ENCODE assay signal across 28 mouse cellular contexts in the genomic region with DNA sequence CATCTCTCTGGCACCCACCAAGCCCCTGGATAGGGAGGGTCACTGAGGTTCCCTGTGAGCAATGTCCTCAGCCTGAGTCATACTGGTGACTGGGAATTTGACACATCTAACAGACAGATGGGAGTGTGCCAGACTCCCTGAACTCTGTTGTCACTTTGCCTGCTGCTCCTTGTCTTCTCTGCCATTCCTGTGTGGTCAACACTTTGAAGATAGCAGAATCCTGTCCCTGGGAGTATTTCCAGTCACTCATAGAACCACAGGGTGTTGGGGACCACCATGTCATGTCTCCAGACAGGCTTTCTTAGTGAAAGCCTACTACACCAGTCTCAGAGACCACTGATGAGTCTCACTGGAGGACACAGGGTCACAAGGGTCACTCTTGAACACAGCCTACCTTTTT. TPM values are rescaled to one million over a fixed set of nuclear protein-coding genes. Genes with fewer than 3 reads are reported as not detected.
A peak's percentile ranks its signal among the peaks of the same experiment; 100 is the strongest.
DNase-seq lines count a peak whose midpoint lies in the region; ATAC-seq and TF ChIP-seq lines count a peak whose summit lies in the region.
"Had no signal": no experiment of that assay in that cellular context is flagged by ENCODE, and none has a peak within 500 bp of the region (broad histone marks: within the 10 kb centered on the region; RNA-seq: fewer than 3 reads in every experiment).

No protein-coding gene starts in this region.

- H3K4me3 ChIP-seq in heart, embryonic 10.5 days = no peak overlapping the region
- H3K4me3 ChIP-seq in liver, adult 2 months (ENCODE audit: insufficient read depth, low read depth, low read length) = no peak overlapping the region
- H3K4me3 ChIP-seq in intestine, embryonic 15.5 days (replicated peaks) = no peak overlapping the region

- no peaks in the 10 kb centered on the region for H3K36me3 ChIP-seq in heart, embryonic 10.5 days
- H3K36me3 ChIP-seq in liver, adult 2 months (ENCODE audit: control insufficient read depth, insufficient read depth, low read length) = peaks cover 18% of the 10 kb centered on the region
- no peaks in the 10 kb centered on the region for H3K36me3 ChIP-seq in intestine, embryonic 15.5 days
- H3K36me3 ChIP-seq: G1E had no signal

- intact Hi-C loops in heart, postnatal 25 days (cut with DNase I) = no loop called here

- no peaks in the 10 kb centered on the region for H3K9me3 ChIP-seq in heart, embryonic 10.5 days
- no peaks in the 10 kb centered on the region for H3K9me3 ChIP-seq in intestine, embryonic 15.5 days
- H3K9me3 ChIP-seq: G1E had no signal

- H3K4me1 ChIP-seq in heart, embryonic 10.5 days = no peaks in the 10 kb centered on the region
- H3K4me1 ChIP-seq in liver, adult 2 months (ENCODE audit: control insufficient read depth, insufficient read depth, low read length) = peaks cover 24% of the 10 kb centered on the region; the same call in 1 of the 2 replicates
- no peaks in the 10 kb centered on the region for H3K4me1 ChIP-seq in intestine, embryonic 15.5 days (replicated peaks)

- no peaks in the 10 kb centered on the region for H3K27me3 ChIP-seq in heart, embryonic 10.5 days (ENCODE audit: insufficient read depth, poor library complexity, severe bottlenecking)
- no peaks in the 10 kb centered on the region for H3K27me3 ChIP-seq in liver, adult 2 months (ENCODE audit: control insufficient read depth, insufficient read depth, low read length)
- no peaks in the 10 kb centered on the region for H3K27me3 ChIP-seq in intestine, embryonic 15.5 days (replicated peaks)

- peak; percentile 70 for DNase-seq in heart, adult 11 months
- DNase-seq in heart, postnatal 25 days (ENCODE audit: low spot score) = no peak
- DNase-seq in heart, embryonic 10.5 days (ENCODE audit: low spot score) = peak; percentile 65
- no peak for DNase-seq in heart, adult 18-20 months
- DNase-seq in liver, adult 2 months (ENCODE audit: extremely low read depth, low read depth, low spot score) = peak; percentile 54
- DNase-seq in liver = no peak
- peak; percentile 24 for DNase-seq in Muller cell, postnatal 12 days (ENCODE audit: inconsistent ontology term)
- DNase-seq: adrenal gland, adult 2 months; adrenal gland, adult 8-10 months; adrenal gland, postnatal 10 days; adrenal gland, postnatal 14 days; adrenal gland, postnatal 25 days; adrenal gland, postnatal 36 days; B cell, adult 2 months; cerebellum, adult 11 months; cerebellum, adult 11-12 months; cerebellum, adult 18-20 months had no signal

- no peak overlapping the region for H3K27ac ChIP-seq in heart, embryonic 10.5 days
- H3K27ac ChIP-seq in liver, adult 2 months (replicated peaks; ENCODE audit: insufficient read depth, low read depth, low read length) = peak overlapping the region; percentile 70
- no peak overlapping the region for H3K27ac ChIP-seq in intestine, embryonic 15.5 days

- ATAC-seq in intestine, embryonic 15.5 days = no peak
- ATAC-seq: activated CD4-positive, CD25-positive, alpha-beta regulatory T cell, adult 4 months; CD4-positive, CD25-positive, alpha-beta regulatory T cell, adult 4 months; Patski had no signal

- no peak for TF ChIP-seq POLR2A in liver, adult 2 months (IDR thresholded peaks at IDR 0.05; ENCODE audit: extremely low read depth, insufficient read depth, low read length)

- H3K9ac ChIP-seq in liver, adult 2 months (ENCODE audit: low read depth, low read length) = 0 out of 2 replicates have a peak overlapping the region, but pooled peaks have one; percentile 11
- no peak overlapping the region for H3K9ac ChIP-seq in intestine, embryonic 15.5 days

- peaks cover 7% of the 10 kb centered on the region; the same call in 1 of the 2 replicates for H3K79me2 ChIP-seq in liver, adult 2 months (ENCODE audit: control insufficient read depth, insufficient read depth, low read length)

- H3K4me2 ChIP-seq in intestine, embryonic 15.5 days (replicated peaks) = no peak overlapping the region

- TF ChIP-seq CTCF in liver, adult 2 months (IDR thresholded peaks at IDR 0.05; ENCODE audit: low read depth, low read length) = no peak

RNA-seq across cellular contexts. Expression of a gene that starts 4.9 kb away (rescaled TPM):
- total RNA-seq in heart, postnatal 25 days (2021) = not detected
- 0.75 TPM in 1 of 2 replicates, not detected in the other for polyA plus RNA-seq in heart, embryonic 10.5 days (2016; fragmentation: Nextera tagmentation; extraction: Ambion mirVana)
- not detected for total RNA-seq in heart, adult 18-20 months (2021)
- 729 and 912 TPM in 2 replicates for total RNA-seq in liver, adult 2 months (2014; rRNA removed)
- polyA plus RNA-seq in liver, adult 2 months (2012; rRNA removed) = 1,682 and 1,823 TPM in 2 replicates
- 0.83 and 1.0 TPM in 2 replicates for polyA plus RNA-seq in intestine, embryonic 15.5 days (2015; fragmentation: Nextera tagmentation; extraction: Ambion mirVana)
- total RNA-seq: adrenal gland, adult 18-20 months; CH12.LX; ES-E14; MEL had no signal
- polyA plus RNA-seq: activated CD4-positive, CD25-positive, alpha-beta regulatory T cell, adult 4 months; brain, embryonic 14.5 days; C2C12; CD4-positive, CD25-positive, alpha-beta regulatory T cell, adult 4 months; G1E had no signal

RNA-seq across cellular contexts. Expression of a gene that starts 8.3 kb away (rescaled TPM):
- under 1 TPM; 0.21 to 0.22 TPM for total RNA-seq in heart, postnatal 25 days (2021)
- not detected in 2 replicates for polyA plus RNA-seq in heart, embryonic 10.5 days (2016; fragmentation: Nextera tagmentation; extraction: Ambion mirVana)
- total RNA-seq in heart, adult 18-20 months (2021) = not detected
- total RNA-seq in liver, adult 2 months (2014; rRNA removed) = 0.46 and 0.54 TPM in 2 replicates
- polyA plus RNA-seq in liver, adult 2 months (2012; rRNA removed) = 0.32 and 0.91 TPM in 2 replicates
- polyA plus RNA-seq in intestine, embryonic 15.5 days (2015; fragmentation: Nextera tagmentation; extraction: Ambion mirVana) = not detected in 2 replicates
- total RNA-seq: adrenal gland, postnatal 14 days; adrenal gland, postnatal 36 days; CH12.LX; ES-E14; G1E; MEL had no signal
- polyA plus RNA-seq: activated CD4-positive, CD25-positive, alpha-beta regulatory T cell, adult 4 months; adrenal gland, adult 2 months; brain, embryonic 14.5 days; C2C12; CD4-positive, CD25-positive, alpha-beta regulatory T cell, adult 4 months; G1E; Patski had no signal

RNA-seq across cellular contexts. Expression of a gene that starts 22.0 kb away (rescaled TPM):
- 10 to 100 TPM; 21.5 to 25.4 TPM for total RNA-seq in heart, postnatal 25 days (2021)
- polyA plus RNA-seq in heart, embryonic 10.5 days (2016; fragmentation: Nextera tagmentation; extraction: Ambion mirVana) = 3.2 and 3.9 TPM in 2 replicates
- 10 to 100 TPM; 25.8 to 30.1 TPM for total RNA-seq in heart, adult 18-20 months (2021)
- 83.3 and 105 TPM in 2 replicates for total RNA-seq in liver, adult 2 months (2014; rRNA removed)
- polyA plus RNA-seq in liver, adult 2 months (2012; rRNA removed) = 316 and 337 TPM in 2 replicates
- 9.0 and 11.2 TPM in 2 replicates for polyA plus RNA-seq in intestine, embryonic 15.5 days (2015; fragmentation: Nextera tagmentation; extraction: Ambion mirVana)
- total RNA-seq: MEL had no signal
- polyA plus RNA-seq: G1E had no signal

RNA-seq across cellular contexts. Expression of a gene that starts 31.1 kb away (rescaled TPM):
- not detected for total RNA-seq in heart, postnatal 25 days (2021)
- polyA plus RNA-seq in heart, embryonic 10.5 days (2016; fragmentation: Nextera tagmentation; extraction: Ambion mirVana) = not detected in 2 replicates
- total RNA-seq in heart, adult 18-20 months (2021) = not detected
- total RNA-seq in liver, adult 2 months (2014; rRNA removed) = 46.2 and 99.8 TPM in 2 replicates
- polyA plus RNA-seq in liver, adult 2 months (2012; rRNA removed) = 103 and 162 TPM in 2 replicates
- polyA plus RNA-seq in intestine, embryonic 15.5 days (2015; fragmentation: Nextera tagmentation; extraction: Ambion mirVana) = 0.19 and 0.30 TPM in 2 replicates
- total RNA-seq: adrenal gland, adult 18-20 months; adrenal gland, postnatal 25 days; CH12.LX; ES-E14; MEL had no signal
- polyA plus RNA-seq: activated CD4-positive, CD25-positive, alpha-beta regulatory T cell, adult 4 months; adrenal gland, adult 2 months; brain, embryonic 14.5 days; C2C12; CD4-positive, CD25-positive, alpha-beta regulatory T cell, adult 4 months; G1E; Patski had no signal

RNA-seq across cellular contexts. Expression of a gene that starts 48.0 kb away (rescaled TPM):
- total RNA-seq in heart, postnatal 25 days (2021) = 100 to 1,000 TPM; 683 to 734 TPM
- polyA plus RNA-seq in heart, embryonic 10.5 days (2016; fragmentation: Nextera tagmentation; extraction: Ambion mirVana) = 351 and 390 TPM in 2 replicates
- total RNA-seq in heart, adult 18-20 months (2021) = 100 to 1,000 TPM; 750 to 751 TPM
- 931 and 1,175 TPM in 2 replicates for total RNA-seq in liver, adult 2 months (2014; rRNA removed)
- polyA plus RNA-seq in liver, adult 2 months (2012; rRNA removed) = 441 and 456 TPM in 2 replicates
- polyA plus RNA-seq in intestine, embryonic 15.5 days (2015; fragmentation: Nextera tagmentation; extraction: Ambion mirVana) = 502 and 513 TPM in 2 replicates

Comparison
In these comparisons a context has a peak if more than half of its experiments do, and no peak if none do; other contexts are left out.
1. DNase-seq: peak in heart, adult 11 months (single experiment), heart, embryonic 10.5 days (single experiment), liver, adult 2 months (single experiment) and Muller cell, postnatal 12 days (single experiment); none in heart, postnatal 25 days (single experiment), heart, adult 18-20 months (0 of 2) and liver (single experiment).
2. RNA of a gene that starts 4.9 kb away (total RNA-seq): 729 to 912 TPM in liver, adult 2 months; not detected in heart, postnatal 25 days and not detected in heart, adult 18-20 months; every median in the first group is over 100 times any median in the second.